Mouse (Mus musculus) granulocyte monocyte progenitor cell, adult 5-6 weeks (primary cell): ENCODE data around the gene Ror2. TPM values are rescaled to one million over a fixed set of nuclear protein-coding genes. Genes with fewer than 3 reads are reported as not detected.

Source experiments
- ATAC-seq: replicated peaks from 2 replicates; pipeline ENCODE4 v1.8.0; 2016; ENCODE audit warnings: mild to moderate bottlenecking, moderate TSS enrichment, inconsistent platforms; ENCODE audit not compliant: poor library complexity, severe bottlenecking
- total RNA-seq, 2 experiments: library from RNA; stranded (forward) in 1 of 2; stranded (reverse) in 1 of 2; fragments of 200-712, 200-1000 nt in 1 of 2; fragments of >200 nt in 1 of 2; fragmentation: Nextera tagmentation in 1 of 2; gene quantifications; 2 replicates each; pipeline ENCODE4 v1.2.3; 2014 to 2017

The Ror2 gene
- total RNA-seq, 2 experiments from 2014 or later = not detected

- ATAC-seq = no peak
Observed at GRCm38 (mm10) chr13:53145511-53145910, 140.4 kb downstream of the Ror2 start.

- no peak for ATAC-seq
Observed at GRCm38 (mm10) chr13:53143076-53143475, 142.8 kb downstream of the Ror2 start.

- ATAC-seq = no peak
Observed at GRCm38 (mm10) chr13:53142268-53142667, 143.7 kb downstream of the Ror2 start.

GRCm38 (mm10) chr13:53140298-53140697 is 145.6 kb downstream of the Ror2 start:
- no peak for ATAC-seq

GRCm38 (mm10) chr13:53130567-53130966 is 155.4 kb downstream of the Ror2 start:
- ATAC-seq = no peak

- ATAC-seq = no peak
Observed at GRCm38 (mm10) chr13:53130032-53130431, 155.9 kb downstream of the Ror2 start.

GRCm38 (mm10) chr13:53125627-53126026 is 160.3 kb downstream of the Ror2 start:
- ATAC-seq = no peak

- ATAC-seq = no peak
Observed at GRCm38 (mm10) chr13:53122085-53122484, 163.8 kb downstream of the Ror2 start.

- ATAC-seq = no peak
Observed at GRCm38 (mm10) chr13:53120906-53121305, 165.0 kb downstream of the Ror2 start.

- ATAC-seq = peak; percentile 69
Observed at GRCm38 (mm10) chr13:53119586-53120426, 166.1 kb downstream of the Ror2 start.

GRCm38 (mm10) chr13:53118398-53118797 is 167.5 kb downstream of the Ror2 start:
- no peak for ATAC-seq

GRCm38 (mm10) chr13:53117921-53118320 is 168.0 kb downstream of the Ror2 start:
- ATAC-seq = no peak

- ATAC-seq = no peak
Observed at GRCm38 (mm10) chr13:53110249-53110578, 175.7 kb downstream of the Ror2 start.

- ATAC-seq = peak; percentile 95
Observed at GRCm38 (mm10) chr13:53109560-53110248, 176.2 kb downstream of the Ror2 start.

- peak; percentile 17; the same call in 1 of the 2 replicates for ATAC-seq
Observed at GRCm38 (mm10) chr13:53106676-53107075, 179.2 kb downstream of the Ror2 start.

GRCm38 (mm10) chr13:53099771-53100682 is 185.9 kb downstream of the Ror2 start:
- peak; percentile 33; the same call in 1 of the 2 replicates for ATAC-seq

- peak; percentile 73 for ATAC-seq
Observed at GRCm38 (mm10) chr13:53096615-53097014, 189.3 kb downstream of the Ror2 start.

- ATAC-seq = no peak
Observed at GRCm38 (mm10) chr13:53095222-53095621, 190.7 kb downstream of the Ror2 start.

GRCm38 (mm10) chr13:53094658-53095057 is 191.3 kb downstream of the Ror2 start:
- no peak for ATAC-seq

- no peak for ATAC-seq
Observed at GRCm38 (mm10) chr13:53093407-53093806, 192.5 kb downstream of the Ror2 start.
